Mouse (Mus musculus) midbrain, postnatal 0 days (tissue): ENCODE measurements around the gene Pard3b. TPM values are rescaled to one million over a fixed set of nuclear protein-coding genes. Genes with fewer than 3 reads are reported as not detected.
A peak's percentile ranks its signal among the peaks of the same experiment; 100 is the strongest.

Source experiments
- ATAC-seq: fragments of 200-750 bp; cut with Nextera tagmentation; 2 replicates; pipeline ENCODE4 v1.8.0; 2017; ENCODE audit warnings: moderate number of reproducible peaks, mild to moderate bottlenecking, moderate TSS enrichment, moderate library complexity; ENCODE audit not compliant: low FRiP score
- DNase-seq: peaks from one replicate; pipeline ENCODE4 v3.0.0-alpha.2; 2015; ENCODE audit warnings: low spot score
- H3K27ac ChIP-seq: fragments of 300-500 bp; sonication (generic); 2 replicates; pipeline ENCODE4 v1.5.1; 2014; ENCODE audit warnings: low read depth, mild to moderate bottlenecking, low read length, mixed read lengths
- H3K27me3 ChIP-seq: fragments of 300-500 bp; sonication (generic); 2 replicates; pipeline ENCODE4 v1.6.1; 2014; ENCODE audit warnings: low read length, control low read depth, mixed read lengths; ENCODE audit not compliant: insufficient read depth
- H3K36me3 ChIP-seq: fragments of 300-500 bp; sonication (generic); 2 replicates; pipeline ENCODE4 v1.6.1; 2014; ENCODE audit warnings: low read length, control low read depth, mixed read lengths; ENCODE audit not compliant: insufficient read depth
- H3K4me1 ChIP-seq: fragments of 300-500 bp; sonication (generic); 2 replicates; pipeline ENCODE4 v1.6.1; 2014; ENCODE audit warnings: mild to moderate bottlenecking, control low read depth, antibody characterized with exemption, low read length, mixed read lengths; ENCODE audit not compliant: insufficient read depth
- H3K4me2 ChIP-seq: fragments of 300-500 bp; sonication (generic); 2 replicates; pipeline ENCODE4 v1.6.1; 2014; ENCODE audit warnings: low read depth, mild to moderate bottlenecking, low read length, mixed read lengths; ENCODE audit not compliant: poor library complexity, severe bottlenecking
- H3K4me3 ChIP-seq: fragments of 300-500 bp; sonication (generic); 2 replicates; pipeline ENCODE4 v1.5.1; 2014; ENCODE audit warnings: low read depth, mild to moderate bottlenecking, low read length, moderate library complexity
- H3K9ac ChIP-seq: fragments of 300-500 bp; sonication (generic); replicated peaks from 2 replicates; pipeline ENCODE4 v1.6.1; 2014; ENCODE audit warnings: mild to moderate bottlenecking, low read length, moderate library complexity, mixed read lengths; ENCODE audit not compliant: poor library complexity, severe bottlenecking
- H3K9me3 ChIP-seq: fragments of 300-500 bp; sonication (generic); 2 replicates; pipeline ENCODE4 v1.6.1; 2016; ENCODE audit warnings: low read length, control low read depth
- CTCF ChIP-seq: IDR thresholded peaks from 2 replicates; pipeline ENCODE4 v1.5.1; 2016; ENCODE audit warnings: antibody characterized with exemption, mild to moderate bottlenecking
- WGBS: fragments of 180-500 bp; shearing (Covaris S2); extraction: QIAGEN DNeasy Blood & Tissue Kit; methylation state at CpG from one replicate; pipeline ENCODE4 v1.1.7; 2014; 5-methylcytosine and 5-hydroxymethylcytosine counted together
- polyA plus RNA-seq: library from polyadenylated mRNA; unstranded; fragments of >200 nt; fragmentation: Nextera tagmentation; extraction: Ambion mirVana; gene quantifications from 2 replicates; pipeline ENCODE4 v1.2.1, GENCODE M21; 2015
- total RNA-seq: library from RNA; depleted of rRNA; stranded (reverse); fragments of >200 nt; gene quantifications from 2 replicates; pipeline ENCODE4 v1.2.3, GENCODE M21; 2014

The Pard3b gene
- total and polyA plus RNA-seq, 2 experiments from 2014 or later, result 5.3 to 7.0 TPM

GRCm38 (mm10) chr1:62053167-62053638, 414.6 kb downstream of the Pard3b start:
- ATAC-seq (no peak), DNase-seq (peak; percentile 59)
- no peak for TF ChIP-seq CTCF
- H3K4me1 ChIP-seq, result no peaks in the 10 kb centered on the region
- no peak overlapping the region for H3K9ac ChIP-seq
- no peaks in the 10 kb centered on the region for H3K36me3 ChIP-seq
- H3K9me3 ChIP-seq, result no peaks in the 10 kb centered on the region
- H3K27me3 ChIP-seq, result no peaks in the 10 kb centered on the region
- no peak overlapping the region for H3K27ac ChIP-seq
- H3K4me2 ChIP-seq, result no peak overlapping the region
- whole genome bisulfite sequencing, result 27% methylated on average over 7 of the region's 7 CpGs
- no peak overlapping the region for H3K4me3 ChIP-seq

- no peak for TF ChIP-seq CTCF
- Histone ChIP-seq H3K36me3 (no peaks in the 10 kb centered on the region), H3K27me3 (no peaks in the 10 kb centered on the region), H3K4me1 (no peaks in the 10 kb centered on the region), H3K9ac (no peak overlapping the region), H3K4me2 (no peak overlapping the region), H3K9me3 (no peaks in the 10 kb centered on the region), H3K4me3 (no peak overlapping the region), H3K27ac (no peak overlapping the region)
- DNase-seq (no peak), ATAC-seq (no peak)
- WGBS, result 66% methylated on average over 6 of the region's 6 CpGs
Measured at GRCm38 (mm10) chr1:62055280-62055679, 416.7 kb downstream of the Pard3b start.

DNA sequence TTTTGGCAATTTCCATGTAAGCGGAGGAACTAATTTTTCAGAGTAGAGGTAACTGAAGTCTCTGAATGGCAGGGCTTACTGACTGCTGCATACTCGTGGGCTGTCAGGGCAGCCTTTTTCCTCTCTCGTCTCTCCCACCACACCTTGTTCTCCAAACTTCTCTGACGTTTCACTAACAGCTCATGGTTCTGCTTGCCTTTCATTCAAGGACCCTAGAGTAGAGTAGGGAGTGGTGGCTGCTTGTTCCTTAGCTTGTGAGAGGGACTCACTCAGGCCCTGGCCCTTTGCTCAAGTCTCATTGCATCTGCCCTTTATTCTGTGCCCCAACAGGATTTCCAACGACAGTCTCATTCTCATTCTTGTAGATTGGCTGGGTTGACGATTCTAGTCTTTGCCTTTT, 432.0 kb downstream of the Pard3b start:
- Histone ChIP-seq H3K27ac (no peak overlapping the region), H3K36me3 (no peaks in the 10 kb centered on the region), H3K4me2 (no peak overlapping the region), H3K4me1 (no peaks in the 10 kb centered on the region), H3K4me3 (no peak overlapping the region), H3K9ac (no peak overlapping the region), H3K27me3 (no peaks in the 10 kb centered on the region), H3K9me3 (0 out of 2 replicates have a peak, but pooled peaks cover 4% of the 10 kb centered on the region)
- TF ChIP-seq CTCF, result no peak
- DNase-seq, result no peak
- WGBS, result 85% methylated on average over 6 of the region's 6 CpGs
- no peak for ATAC-seq

DNA sequence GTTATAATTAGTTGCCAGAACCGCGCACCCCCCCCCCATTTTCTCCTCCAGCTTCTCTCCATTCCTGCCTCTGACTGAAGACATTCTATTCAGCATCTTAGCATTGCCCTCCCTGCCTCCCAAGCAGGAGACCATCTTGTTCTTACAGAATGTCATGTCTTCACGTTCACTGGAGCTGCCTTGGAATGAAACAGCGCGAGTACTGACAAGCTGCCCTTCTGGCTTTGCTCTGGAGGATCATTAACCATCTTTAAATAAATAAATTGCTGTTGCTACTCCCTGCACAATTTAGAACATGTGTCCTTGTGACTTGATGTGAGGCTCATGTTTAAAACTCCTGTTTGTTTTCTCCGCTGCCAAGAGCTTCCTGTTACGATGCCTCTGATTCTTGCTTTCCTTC, 432.5 kb downstream of the Pard3b start:
- H3K4me1 ChIP-seq, result no peaks in the 10 kb centered on the region
- 0 out of 2 replicates have a peak, but pooled peaks cover 4% of the 10 kb centered on the region for H3K9me3 ChIP-seq
- no peak overlapping the region for H3K27ac ChIP-seq
- no peak for ATAC-seq
- H3K9ac ChIP-seq, result no peak overlapping the region
- no peaks in the 10 kb centered on the region for H3K27me3 ChIP-seq
- 88% methylated on average over 7 of the region's 7 CpGs for WGBS
- no peak overlapping the region for H3K4me3 ChIP-seq
- TF ChIP-seq CTCF, result no peak
- H3K36me3 ChIP-seq, result no peaks in the 10 kb centered on the region
- H3K4me2 ChIP-seq, result no peak overlapping the region
- no peak for DNase-seq

DNA sequence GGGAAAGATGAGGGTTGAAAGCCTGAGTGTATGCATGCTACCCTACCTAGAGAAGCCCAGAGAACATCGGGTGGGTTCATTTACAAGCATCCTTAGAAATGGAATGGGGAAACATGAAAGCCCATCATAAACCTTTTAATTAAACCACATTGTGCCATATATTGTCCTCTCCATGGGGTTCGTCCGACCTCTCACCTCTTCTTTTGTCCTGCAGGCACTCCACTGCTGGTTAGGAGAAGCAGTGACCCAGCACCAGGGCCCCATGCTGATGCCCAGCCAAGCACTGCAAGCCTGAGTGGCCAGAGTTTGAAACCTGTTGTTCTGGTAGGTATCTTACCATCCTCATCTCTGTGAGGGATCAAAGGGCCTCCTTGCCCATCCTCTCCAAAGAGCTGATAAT, 437.5 kb downstream of the Pard3b start:
- Histone ChIP-seq H3K36me3 (no peaks in the 10 kb centered on the region), H3K9me3 (no peaks in the 10 kb centered on the region), H3K4me3 (no peak overlapping the region), H3K4me2 (no peak overlapping the region), H3K4me1 (no peaks in the 10 kb centered on the region), H3K27me3 (no peaks in the 10 kb centered on the region), H3K9ac (no peak overlapping the region), H3K27ac (no peak overlapping the region)
- WGBS, result 31% methylated on average over 3 of the region's 3 CpGs
- ATAC-seq (no peak), DNase-seq (no peak)
- TF ChIP-seq CTCF, result no peak

DNA sequence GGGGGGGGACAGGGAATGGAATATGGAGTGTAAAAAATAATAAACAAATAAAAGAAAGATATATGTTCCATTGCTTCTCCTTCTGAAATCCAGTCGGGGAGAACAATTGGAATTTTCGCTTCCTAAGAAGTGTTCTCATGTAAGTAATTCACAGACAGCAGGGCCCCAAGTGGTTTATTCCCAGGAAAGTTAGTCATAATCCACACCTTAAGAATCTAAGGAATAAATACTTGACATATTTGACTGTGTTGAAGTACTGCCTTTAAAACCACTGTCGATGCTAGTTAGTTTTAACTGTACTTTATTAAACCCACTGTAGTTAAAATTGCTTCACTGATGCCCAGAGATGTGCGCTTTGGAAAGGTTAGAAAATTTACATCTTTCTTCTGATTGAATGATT, 442.5 kb downstream of the Pard3b start:
- no peak for TF ChIP-seq CTCF
- H3K27ac ChIP-seq, result no peak overlapping the region

More for the DNA sequence above, 442.5 kb downstream of the Pard3b start:
- H3K4me2 ChIP-seq, result no peak overlapping the region
- no peaks in the 10 kb centered on the region for H3K27me3 ChIP-seq
- H3K9me3 ChIP-seq, result no peaks in the 10 kb centered on the region
- no peak overlapping the region for H3K9ac ChIP-seq
- 90% methylated on average over 4 of the region's 4 CpGs for WGBS
- no peaks in the 10 kb centered on the region for H3K4me1 ChIP-seq
- DNase-seq, result no peak
- H3K4me3 ChIP-seq, result no peak overlapping the region
- no peaks in the 10 kb centered on the region for H3K36me3 ChIP-seq
- no peak for ATAC-seq
